Mouse (Mus musculus) NIH3T3 (cell line): ENCODE measurements at regions not wholly inside any gene's neighbourhood (a gene's known extent, or its start where the extent isn't known, plus 50 kb on each side); places are given as distances from the start of the nearest gene placed in this dataset.
A peak's percentile ranks its signal among the peaks of the same experiment; 100 is the strongest.
"Not testable (repeated sequence)": the region's sequence is repeated elsewhere in the genome, so short reads cannot be mapped to it uniquely, and the experiment has no call there.

ENCODE experiments used
- DNase-seq: peaks from one replicate; pipeline ENCODE4 v3.0.0-alpha.2; 2012; ENCODE audit warnings: low read depth

GRCm38 (mm10) chr1:31612944-31613343, 390.3 kb downstream of the Pih1d3 start:
- no peak for DNase-seq

- DNase-seq = not testable (repeated sequence)
Observed at GRCm38 (mm10) chr1:31615219-31615618, 392.6 kb downstream of the Pih1d3 start.

- not testable (repeated sequence) for DNase-seq
Observed at GRCm38 (mm10) chr1:31616229-31616946, 393.8 kb downstream of the Pih1d3 start.

GRCm38 (mm10) chr1:31634353-31634752, 411.7 kb downstream of the Pih1d3 start:
- no peak for DNase-seq

- no peak for DNase-seq
Observed at GRCm38 (mm10) chr1:31636575-31637356, 414.1 kb downstream of the Pih1d3 start.

- DNase-seq = peak; percentile 2
Observed at GRCm38 (mm10) chr1:31645116-31645515, 422.5 kb downstream of the Pih1d3 start.

GRCm38 (mm10) chr1:31678586-31678985, 455.9 kb downstream of the Pih1d3 start:
- DNase-seq = no peak
